Mouse (Mus musculus) MEL (cell line): Measurements from ENCODE around the gene Sox12. TPM values are rescaled to one million over a fixed set of nuclear protein-coding genes. Genes with fewer than 3 reads are reported as not detected.

Experiments used
- DNase-seq: peaks from one replicate; pipeline ENCODE4 v3.0.0; 2011; ENCODE audit warnings: low read depth, low spot score
- H3K27ac ChIP-seq: 2 replicates; pipeline ENCODE4 v1.5.1; 2012; ENCODE audit warnings: low read depth, mild to moderate bottlenecking, control low read depth, low read length, moderate library complexity; ENCODE audit not compliant: control insufficient read depth
- H3K27me3 ChIP-seq, 2 experiments: fragments of 150-350 bp in 1 of 2; sonication (generic) in 1 of 2; 2 replicates each; pipeline ENCODE4 v1.6.1; 2012; ENCODE audit warnings: low read length in 2 of 2, mild to moderate bottlenecking in 2 of 2, improper control_type of control experiment in 1 of 2, moderate library complexity in 1 of 2; ENCODE audit not compliant: insufficient read depth in 2 of 2, control insufficient read depth in 1 of 2
- H3K36me3 ChIP-seq, 2 experiments: 2 replicates each; pipeline ENCODE4 v1.6.1; 2012 to 2014; ENCODE audit warnings: low read length in 2 of 2, improper control_type of control experiment in 1 of 2, inconsistent platforms in 1 of 2, mild to moderate bottlenecking in 1 of 2; ENCODE audit not compliant: insufficient read depth in 2 of 2, control insufficient read depth in 1 of 2
- H3K4me1 ChIP-seq, 2 experiments: fragments of 150-350 bp in 1 of 2; sonication (generic) in 1 of 2; 2 replicates each; pipeline ENCODE4 v1.6.1; 2012; ENCODE audit warnings: low read length in 2 of 2, improper control_type of control experiment in 1 of 2, mild to moderate bottlenecking in 1 of 2; ENCODE audit not compliant: insufficient read depth in 2 of 2, control insufficient read depth in 1 of 2
- H3K4me3 ChIP-seq, 2 experiments: fragments of 150-350 bp in 1 of 2; sonication (generic) in 1 of 2; 2 replicates each; pipeline ENCODE4 v1.5.1; 2012; ENCODE audit warnings: low read depth in 2 of 2, low read length in 2 of 2, mild to moderate bottlenecking in 2 of 2, moderate library complexity in 2 of 2, control low read depth in 1 of 2, improper control_type of control experiment in 1 of 2; ENCODE audit not compliant: control insufficient read depth in 1 of 2, insufficient read depth in 1 of 2
- H3K79me2 ChIP-seq: 2 replicates; pipeline ENCODE4 v1.6.1; 2012; ENCODE audit warnings: mild to moderate bottlenecking, low read length, moderate library complexity; ENCODE audit not compliant: control insufficient read depth, poor library complexity, insufficient read depth
- H3K9ac ChIP-seq: 2 replicates; pipeline ENCODE4 v1.6.1; 2012; ENCODE audit warnings: low read depth, mild to moderate bottlenecking, control low read depth, low read length, moderate library complexity; ENCODE audit not compliant: control insufficient read depth, poor library complexity, severe bottlenecking
- H3K9me3 ChIP-seq: fragments of 150-350 bp; sonication (generic); replicated peaks from 2 replicates; pipeline ENCODE4 v1.6.1; 2012; ENCODE audit warnings: mild to moderate bottlenecking, low read length, improper control_type of control experiment, moderate library complexity; ENCODE audit not compliant: insufficient read depth
- BHLHE40 ChIP-seq: IDR thresholded peaks from 2 replicates; pipeline ENCODE4 v1.6.1; 2012; ENCODE audit warnings: low read depth, mild to moderate bottlenecking, inconsistent platforms, low read length, improper control_type of control experiment, borderline replicate concordance
- CHD1 ChIP-seq: IDR thresholded peaks from 2 replicates; pipeline ENCODE4 v1.6.1; 2012; ENCODE audit warnings: low read depth, mild to moderate bottlenecking, inconsistent platforms, low read length, improper control_type of control experiment
- CTCF ChIP-seq, 3 experiments: IDR thresholded peaks in 2 of 3; conservative IDR thresholded peaks in 1 of 3; 2 replicates each; pipeline ENCODE4 v1.5.1; 2011 to 2012; ENCODE audit warnings: low read length in 3 of 3, low read depth in 2 of 3, mild to moderate bottlenecking in 2 of 3, improper control_type of control experiment in 1 of 3, inconsistent platforms in 1 of 3, mixed read lengths in 1 of 3, moderate library complexity in 1 of 3; ENCODE audit not compliant: control insufficient read depth in 1 of 3, insufficient read depth in 1 of 3, poor library complexity in 1 of 3, severe bottlenecking in 1 of 3
- HCFC1 ChIP-seq: IDR thresholded peaks from 2 replicates; pipeline ENCODE4 v1.6.1; 2012; ENCODE audit warnings: low read depth, mild to moderate bottlenecking, inconsistent platforms, low read length, improper control_type of control experiment, moderate library complexity
- JUND ChIP-seq: IDR thresholded peaks from 2 replicates; pipeline ENCODE4 v1.6.1; 2011; ENCODE audit warnings: low read depth, mild to moderate bottlenecking, improper control_type of control experiment, low read length
- KAT2A ChIP-seq: conservative IDR thresholded peaks from 2 replicates; pipeline ENCODE4 v1.6.1; 2012; ENCODE audit warnings: low read depth, low read length, improper control_type of control experiment, inconsistent platforms
- MXI1 ChIP-seq: IDR thresholded peaks from 2 replicates; pipeline ENCODE4 v1.6.1; 2011; ENCODE audit warnings: mild to moderate bottlenecking, low read depth, low read length, improper control_type of control experiment
- MYB ChIP-seq: IDR thresholded peaks from 2 replicates; pipeline ENCODE4 v1.6.1; 2011; ENCODE audit warnings: mild to moderate bottlenecking, low read depth, low read length, improper control_type of control experiment
- MYC ChIP-seq: IDR thresholded peaks from 2 replicates; pipeline ENCODE4 v1.6.1; 2011; ENCODE audit warnings: low read depth, mild to moderate bottlenecking, low read length, improper control_type of control experiment, moderate library complexity
- NELFE ChIP-seq: IDR thresholded peaks from 2 replicates; pipeline ENCODE4 v1.6.1; 2011; ENCODE audit warnings: low read depth, low read length, improper control_type of control experiment
- POLR2A ChIP-seq, 2 experiments: IDR thresholded peaks; 2 replicates each; pipeline ENCODE4 v1.6.1; 2011 to 2012; ENCODE audit warnings: low read length in 2 of 2, mild to moderate bottlenecking in 2 of 2, control low read depth in 1 of 2, improper control_type of control experiment in 1 of 2, low read depth in 1 of 2, moderate library complexity in 1 of 2; ENCODE audit not compliant: control insufficient read depth in 1 of 2, insufficient read depth in 1 of 2, poor library complexity in 1 of 2
- POLR2AphosphoS2 ChIP-seq: IDR thresholded peaks from 2 replicates; pipeline ENCODE4 v1.6.1; 2011; ENCODE audit warnings: low read length, improper control_type of control experiment
- SMC3 ChIP-seq: IDR thresholded peaks from 2 replicates; pipeline ENCODE4 v1.6.1; 2011; ENCODE audit warnings: low read depth, low read length, improper control_type of control experiment
- TAL1 ChIP-seq: IDR thresholded peaks from 2 replicates; pipeline ENCODE4 v1.6.1; 2012; ENCODE audit warnings: mild to moderate bottlenecking, inconsistent platforms, low read length, moderate library complexity, mixed read lengths
- TBP ChIP-seq: IDR thresholded peaks from 2 replicates; pipeline ENCODE4 v1.8.0; 2011; ENCODE audit warnings: low read depth, low read length, improper control_type of control experiment
- TCF12 ChIP-seq: IDR thresholded peaks from 2 replicates; pipeline ENCODE4 v1.6.1; 2014; ENCODE audit warnings: low read depth, mild to moderate bottlenecking, inconsistent platforms, low read length, improper control_type of control experiment, moderate library complexity
- UBTF ChIP-seq: IDR thresholded peaks from 2 replicates; pipeline ENCODE4 v1.6.1; 2012; ENCODE audit warnings: low read depth, mild to moderate bottlenecking, inconsistent platforms, low read length, improper control_type of control experiment, moderate library complexity, borderline replicate concordance; ENCODE audit not compliant: insufficient read depth
- polyA plus RNA-seq, 2 experiments: library from polyadenylated mRNA; stranded (reverse) in 1 of 2; unstranded in 1 of 2; fragments of >175 nt in 1 of 2; fragments of >200 nt in 1 of 2; gene quantifications; 2 replicates each; pipeline versions ENCODE4 v1.2.1 to v1.2.4; 2012; ENCODE audit warnings: low replicate concordance in 2 of 2, low read depth in 1 of 2; ENCODE audit not compliant: insufficient read length in 2 of 2, insufficient read depth in 1 of 2, missing spikeins in 1 of 2
- total RNA-seq: library from RNA; depleted of rRNA; stranded (reverse); fragments of 300-350 nt; gene quantifications from 2 replicates; pipeline ENCODE4 v1.2.3, GENCODE M21; 2012

The Sox12 gene
- total and polyA plus RNA-seq, 3 experiments = 1.5 to 24.7 TPM; not detected in 1

DNA sequence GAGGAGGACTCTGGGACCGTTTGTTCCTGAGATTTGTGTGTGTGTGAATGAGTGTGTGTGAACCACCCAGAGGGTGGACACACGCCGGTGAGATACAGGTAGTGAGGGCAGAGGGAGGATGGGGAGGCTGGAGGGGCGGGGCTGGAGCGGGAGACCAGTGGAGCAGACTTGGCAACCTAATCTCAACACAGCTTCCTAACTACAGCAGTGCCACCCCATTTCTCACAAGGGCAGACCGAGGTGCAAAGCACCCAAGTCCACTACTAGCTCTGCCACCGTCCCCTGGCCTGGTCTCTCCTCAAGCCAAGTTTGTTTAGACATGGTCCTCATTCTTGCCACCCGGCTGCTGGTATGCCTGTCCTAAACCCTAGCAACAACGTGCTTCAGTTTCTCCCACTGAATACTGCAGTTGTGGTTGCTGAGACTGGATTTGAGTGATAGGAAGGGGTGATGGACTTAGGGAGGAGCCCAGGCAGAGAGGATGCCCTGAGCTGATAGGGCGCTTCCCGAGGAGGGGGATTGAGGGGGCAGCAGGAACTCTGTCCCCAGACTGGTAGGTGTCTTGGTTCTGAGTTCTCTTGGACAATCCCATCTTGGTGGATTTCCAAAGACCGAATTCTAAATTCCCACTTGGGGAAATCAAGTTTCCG, 2.5 kb downstream of the Sox12 start:
- Histone ChIP-seq H3K4me1 (peaks cover 5 to 28% of the 10 kb centered on the region in 2 experiments), H3K79me2 (peaks cover 14% of the 10 kb centered on the region), H3K4me3 (peak overlapping the region; percentile 85), H3K27ac (peak overlapping the region; percentile 46), H3K36me3 (peaks cover 0 to 6% of the 10 kb centered on the region in 2 experiments; a peak in 1 of 4 replicates), H3K9ac (peak overlapping the region; percentile 56), H3K27me3 (no peaks in the 10 kb centered on the region), H3K9me3 (no peaks in the 10 kb centered on the region)
- TF ChIP-seq TAL1 (0 out of 2 replicates have a peak, but pooled peaks have one; percentile 9), BHLHE40 (no peak), MXI1 (no peak)
- peak; percentile 56 for DNase-seq

DNA sequence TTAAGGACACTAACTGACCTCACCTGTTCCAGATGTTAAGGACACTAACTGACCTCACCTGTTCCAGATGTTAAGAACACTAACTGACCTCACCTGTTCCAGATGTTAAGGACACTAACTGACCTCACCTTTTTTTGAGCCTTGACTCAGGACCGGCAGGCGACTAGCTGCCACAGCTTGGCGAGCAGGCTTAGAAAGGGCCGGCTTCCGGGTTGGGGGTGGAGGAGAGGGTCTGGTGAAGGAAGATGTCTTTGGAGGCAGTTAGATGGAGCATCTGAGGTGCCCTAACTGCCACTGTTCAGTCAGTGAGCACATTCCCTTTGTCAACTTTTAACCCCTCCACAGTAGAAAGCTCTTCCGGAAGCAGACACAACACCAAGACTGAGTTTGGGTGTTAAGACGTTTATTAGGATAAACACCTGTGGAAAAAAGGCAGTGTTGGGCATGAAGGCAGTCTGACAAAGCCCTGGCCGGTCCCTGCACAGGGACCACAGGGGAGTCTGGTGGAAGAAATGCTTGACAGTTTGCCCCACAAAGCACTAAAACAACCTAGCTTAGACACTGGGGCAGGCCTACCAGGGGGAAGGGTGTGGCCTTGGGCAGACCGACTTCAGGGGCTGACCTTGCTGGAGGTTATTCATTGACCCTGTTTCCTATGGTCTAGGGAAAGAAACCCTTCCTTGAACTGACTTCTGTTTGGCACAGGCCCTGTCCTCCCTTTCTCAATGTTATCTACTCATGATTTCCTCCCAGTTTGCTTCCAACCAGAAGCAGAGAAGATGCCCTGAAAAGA, 4.4 kb downstream of the Sox12 start:
- no peak overlapping the region for H3K27ac ChIP-seq
- H3K4me1 ChIP-seq = peaks cover 5 to 24% of the 10 kb centered on the region in 2 experiments
- H3K9me3 ChIP-seq = no peaks in the 10 kb centered on the region
- H3K9ac ChIP-seq = no peak overlapping the region
- H3K36me3 ChIP-seq = peaks cover 0 to 6% of the 10 kb centered on the region in 2 experiments; a peak in 1 of 4 replicates
- H3K4me3 ChIP-seq = no peak overlapping the region
- H3K27me3 ChIP-seq = no peaks in the 10 kb centered on the region
- H3K79me2 ChIP-seq = peaks cover 14% of the 10 kb centered on the region
- TF ChIP-seq MYB = no peak
- no peak for TF ChIP-seq POLR2AphosphoS2
- no peak for TF ChIP-seq CTCF (IDR thresholded peaks at IDR 0.05 in 2 of 3, conservative IDR thresholded peaks at IDR 0.05 in 1 of 3; ENCODE audit: control insufficient read depth in 1 of 3, insufficient read depth in 1 of 3, low read depth in 2 of 3, low read length in 3 of 3, poor library complexity in 1 of 3, severe bottlenecking in 1 of 3)
- no peak for TF ChIP-seq SMC3
- no peak for TF ChIP-seq HCFC1
- TF ChIP-seq KAT2A = no peak
- no peak for TF ChIP-seq MYC
- TF ChIP-seq BHLHE40 = no peak
- TF ChIP-seq TCF12 = no peak
- no peak for TF ChIP-seq TBP
- no peak for TF ChIP-seq UBTF
- no peak for TF ChIP-seq CHD1
- no peak for TF ChIP-seq JUND
- TF ChIP-seq POLR2A (IDR thresholded peaks at IDR 0.05; ENCODE audit: control insufficient read depth in 1 of 2, insufficient read depth in 1 of 2, low read depth in 1 of 2, low read length in 2 of 2, poor library complexity in 1 of 2) = no peak
- no peak for TF ChIP-seq NELFE
- TF ChIP-seq, all 39 proteins: peak for 0
- no peak for DNase-seq
